Mouse (Mus musculus): ENCODE results near the gene Cavin4.

DNA sequence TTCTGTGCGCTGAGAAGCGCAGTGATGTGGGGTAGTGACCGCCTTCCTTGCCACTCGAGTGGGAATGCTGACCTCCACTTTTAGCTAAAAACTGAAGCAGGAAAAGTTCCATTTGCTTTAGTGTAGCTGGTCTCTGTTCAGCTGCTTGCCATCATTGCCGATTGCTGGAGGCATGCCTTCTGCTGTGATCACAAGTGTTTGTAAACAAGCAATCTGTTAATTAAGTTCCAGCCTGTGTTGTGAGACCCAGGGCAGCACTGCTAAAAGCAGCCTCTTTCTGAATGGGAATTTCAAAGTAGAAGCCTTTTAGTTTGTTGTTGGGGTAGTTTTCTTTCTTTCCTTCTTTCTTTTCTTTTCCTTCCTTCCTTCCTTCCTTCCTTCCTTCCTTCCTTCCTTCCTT lies 17.2 kb upstream of the Cavin4 start:
- no peak for TF ChIP-seq POLR2A (IDR thresholded peaks at IDR 0.05; ENCODE audit: control insufficient read depth, low read depth, low read length)
- TF ChIP-seq CTCF (IDR thresholded peaks at IDR 0.05; ENCODE audit: control insufficient read depth, insufficient read depth, insufficient replicate concordance, low read depth, low read length) = no peak

All from testis, adult 2 months (tissue).